Mouse (Mus musculus) heart, adult 2 months (tissue): ENCODE results near the gene Hes6.

ENCODE experiments used
- CTCF ChIP-seq: fragments of 200-600 bp; IDR thresholded peaks from 2 replicates; pipeline ENCODE4 v1.8.1; 2022; ENCODE audit warnings: antibody characterized with exemption, mild to moderate bottlenecking, moderate library complexity
- EP300 ChIP-seq: fragments of 200-500 bp; IDR thresholded peaks from 2 replicates; pipeline ENCODE4 v1.6.1; 2011; ENCODE audit warnings: low read depth, low read length, control low read depth; ENCODE audit not compliant: insufficient read depth

DNA sequence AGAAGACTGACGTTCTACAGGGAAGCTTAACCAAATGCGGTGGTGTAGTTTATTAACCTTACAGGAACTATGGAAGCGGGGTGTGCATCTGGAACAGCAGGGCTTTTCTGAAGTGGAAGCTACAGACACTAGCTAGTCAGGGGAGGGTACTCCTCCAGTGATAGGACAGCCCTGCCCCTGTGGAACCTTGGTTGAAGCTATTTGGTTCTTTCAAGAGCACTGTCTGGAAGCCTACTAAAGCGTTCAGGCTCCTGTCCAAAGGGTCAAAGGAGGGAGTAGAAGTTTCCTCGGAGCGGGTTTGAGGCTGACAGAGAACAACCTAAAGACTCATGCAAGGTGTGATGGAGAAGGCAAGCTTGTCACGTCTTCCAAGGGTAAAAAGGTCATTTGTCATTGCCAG is 46.2 kb upstream of the Hes6 start:
- TF ChIP-seq EP300, result no peak
- no peak for TF ChIP-seq CTCF
